Mouse (Mus musculus) forebrain, postnatal 0 days (tissue): ENCODE data around the gene Blvrb. TPM values are rescaled to one million over a fixed set of nuclear protein-coding genes. Genes with fewer than 3 reads are reported as not detected.

Experiments
- ATAC-seq: fragments of 200-750 bp; cut with Nextera tagmentation; 2 replicates; pipeline ENCODE4 v1.8.0; 2017; ENCODE audit warnings: mild to moderate bottlenecking, moderate library complexity
- DNase-seq: peaks from one replicate; pipeline ENCODE4 v3.0.0-alpha.2; 2015
- H3K27ac ChIP-seq: fragments of 300-500 bp; sonication (generic); 2 replicates; pipeline ENCODE4 v1.5.1; 2014; ENCODE audit warnings: low read depth, mild to moderate bottlenecking, antibody characterized with exemption, low read length, moderate library complexity, mixed read lengths
- H3K27me3 ChIP-seq: fragments of 300-500 bp; sonication (generic); 2 replicates; pipeline ENCODE4 v1.6.1; 2014; ENCODE audit warnings: mild to moderate bottlenecking, low read length, mixed read lengths; ENCODE audit not compliant: insufficient read depth
- H3K36me3 ChIP-seq: fragments of 300-500 bp; sonication (generic); 2 replicates; pipeline ENCODE4 v1.6.1; 2014; ENCODE audit warnings: mild to moderate bottlenecking, moderate library complexity; ENCODE audit not compliant: insufficient read depth
- H3K4me1 ChIP-seq: fragments of 300-500 bp; sonication (generic); 2 replicates; pipeline ENCODE4 v1.6.1; 2014; ENCODE audit warnings: antibody characterized with exemption; ENCODE audit not compliant: insufficient read depth
- H3K4me2 ChIP-seq: fragments of 300-500 bp; sonication (generic); 2 replicates; pipeline ENCODE4 v1.6.1; 2014; ENCODE audit warnings: low read depth, mild to moderate bottlenecking, moderate library complexity
- H3K4me3 ChIP-seq: fragments of 300-500 bp; sonication (generic); 2 replicates; pipeline ENCODE4 v1.5.1; 2014; ENCODE audit warnings: low read depth, low read length, mixed read lengths
- H3K9ac ChIP-seq: fragments of 300-500 bp; sonication (generic); 2 replicates; pipeline ENCODE4 v1.6.1; 2014; ENCODE audit warnings: mild to moderate bottlenecking
- H3K9me3 ChIP-seq: fragments of 300-500 bp; sonication (generic); 2 replicates; pipeline ENCODE4 v1.6.1; 2016; ENCODE audit warnings: low read length
- CTCF ChIP-seq: sonication (generic); IDR thresholded peaks from 2 replicates; pipeline ENCODE4 v1.5.1; 2016; ENCODE audit warnings: antibody characterized with exemption, control low read depth, low read depth
- WGBS: fragments of 180-500 bp; shearing (Covaris S2); extraction: QIAGEN DNeasy Blood & Tissue Kit; methylation state at CpG from one replicate; pipeline ENCODE4 v1.1.7; 2014; 5-methylcytosine and 5-hydroxymethylcytosine counted together
- polyA plus RNA-seq: library from polyadenylated mRNA; unstranded; fragments of >200 nt; fragmentation: Nextera tagmentation; extraction: Ambion mirVana; gene quantifications from 2 replicates; pipeline ENCODE4 v1.2.1, GENCODE M21; 2015
- total RNA-seq: library from RNA; depleted of rRNA; stranded (reverse); fragments of >200 nt; gene quantifications from 2 replicates; pipeline ENCODE4 v1.2.3, GENCODE M21; 2014; rRNA removed

Gene Blvrb
- total RNA-seq, result 11.6 and 14.3 TPM in 2 replicates
- polyA plus RNA-seq, result 16.3 and 18.9 TPM in 2 replicates

- WGBS, result 2% methylated on average over 54 of the region's 54 CpGs
- Histone ChIP-seq H3K4me2 (peak within 1 kb of the TSS; percentile 83), H3K36me3 (no peaks in the 10 kb centered on the region), H3K27ac (peak within 1 kb of the TSS; percentile 75), H3K4me1 (no peaks in the 10 kb centered on the region), H3K9ac (peak within 1 kb of the TSS; percentile 76), H3K27me3 (no peaks in the 10 kb centered on the region), H3K4me3 (peak within 1 kb of the TSS; percentile 63), H3K9me3 (no peaks in the 10 kb centered on the region)
- peak; percentile 57 for TF ChIP-seq CTCF
- peak; percentile 92 for ATAC-seq
- peak; percentile 97 for DNase-seq
Measured at GRCm38 (mm10) chr7:27447419-27448286, at the start of gene Blvrb, which contains the start of gene Sptbn4. TSS of gene Blvrb (plus strand) at chr7:27447978. TSS of gene Sptbn4 (minus strand) at chr7:27447686.

GRCm38 (mm10) chr7:27400545-27400944 is 47.2 kb upstream of the Blvrb start:
- Histone ChIP-seq H3K9me3 (no peaks in the 10 kb centered on the region), H3K4me1 (no peaks in the 10 kb centered on the region), H3K4me3 (no peak overlapping the region), H3K9ac (no peak overlapping the region), H3K4me2 (no peak overlapping the region), H3K27ac (no peak overlapping the region), H3K36me3 (peaks cover 11% of the 10 kb centered on the region; the same call in 1 of the 2 replicates), H3K27me3 (peaks cover 46% of the 10 kb centered on the region)
- WGBS, result 82% methylated on average over 7 of the region's 7 CpGs
- ATAC-seq (no peak), DNase-seq (no peak)
- TF ChIP-seq CTCF, result no peak

GRCm38 (mm10) chr7:27402675-27403074 is 45.1 kb upstream of the Blvrb start:
- peaks cover 52% of the 10 kb centered on the region for H3K27me3 ChIP-seq
- H3K4me3 ChIP-seq, result no peak overlapping the region
- H3K4me1 ChIP-seq, result no peaks in the 10 kb centered on the region
- H3K4me2 ChIP-seq, result no peak overlapping the region
- H3K36me3 ChIP-seq, result peaks cover 20% of the 10 kb centered on the region
- TF ChIP-seq CTCF, result peak; percentile 77
- DNase-seq (peak; percentile 75), ATAC-seq (peak; percentile 62)
- no peak overlapping the region for H3K27ac ChIP-seq
- no peaks in the 10 kb centered on the region for H3K9me3 ChIP-seq
- 9% methylated on average over 16 of the region's 16 CpGs for WGBS
- no peak overlapping the region for H3K9ac ChIP-seq

- ATAC-seq (0 out of 2 replicates have a peak, but pooled peaks have one; percentile 12), DNase-seq (no peak)
- 0 out of 2 replicates have a peak, but pooled peaks have one; percentile 5 for TF ChIP-seq CTCF
- 0 out of 2 replicates have a peak overlapping the region, but pooled peaks have one; percentile 3 for H3K4me3 ChIP-seq
- no peaks in the 10 kb centered on the region for H3K4me1 ChIP-seq
- no peak overlapping the region for H3K27ac ChIP-seq
- peaks cover 64% of the 10 kb centered on the region for H3K27me3 ChIP-seq
- H3K9me3 ChIP-seq, result no peaks in the 10 kb centered on the region
- peaks cover 23% of the 10 kb centered on the region for H3K36me3 ChIP-seq
- no peak overlapping the region for H3K4me2 ChIP-seq
- H3K9ac ChIP-seq, result no peak overlapping the region
- WGBS, result 12% methylated on average over 78 of the region's 81 CpGs
Measured at GRCm38 (mm10) chr7:27404203-27404942, 43.4 kb upstream of the Blvrb start.

- no peaks in the 10 kb centered on the region for H3K4me1 ChIP-seq
- no peak for DNase-seq
- no peak overlapping the region for H3K9ac ChIP-seq
- H3K4me2 ChIP-seq, result no peak overlapping the region
- no peak overlapping the region for H3K4me3 ChIP-seq
- peaks cover 70% of the 10 kb centered on the region for H3K27me3 ChIP-seq
- H3K27ac ChIP-seq, result no peak overlapping the region
- no peaks in the 10 kb centered on the region for H3K9me3 ChIP-seq
- peak; percentile 46; the same call in 1 of the 2 replicates for TF ChIP-seq CTCF
- H3K36me3 ChIP-seq, result peaks cover 20% of the 10 kb centered on the region
- no peak for ATAC-seq
- 84% methylated on average over 7 of the region's 7 CpGs for WGBS
Measured at GRCm38 (mm10) chr7:27406481-27406880, 41.3 kb upstream of the Blvrb start.

- peaks cover 68% of the 10 kb centered on the region for H3K27me3 ChIP-seq
- H3K36me3 ChIP-seq, result peaks cover 20% of the 10 kb centered on the region
- no peaks in the 10 kb centered on the region for H3K9me3 ChIP-seq
- TF ChIP-seq CTCF, result no peak
- H3K4me1 ChIP-seq, result no peaks in the 10 kb centered on the region
- DNase-seq, result no peak
- 72% methylated on average over 8 of the region's 8 CpGs for WGBS
- ATAC-seq, result no peak
- H3K4me3 ChIP-seq, result no peak overlapping the region
- no peak overlapping the region for H3K4me2 ChIP-seq
- no peak overlapping the region for H3K27ac ChIP-seq
- no peak overlapping the region for H3K9ac ChIP-seq
Measured at GRCm38 (mm10) chr7:27407816-27408215, 40.0 kb upstream of the Blvrb start.
